Mouse (Mus musculus) 3134 (cell line): ENCODE data around the gene Map10.

ENCODE experiments used
- DNase-seq: peaks from one replicate; pipeline ENCODE4 v3.0.0-alpha.2; 2011; ENCODE audit warnings: low spot score; ENCODE audit not compliant: insufficient read length; ENCODE audit errors: extremely low read depth

Map10 gene

GRCm38 (mm10) chr8:125669159-125669699 lies 389 bp upstream of the Map10 start:
- DNase-seq: no peak

DNA sequence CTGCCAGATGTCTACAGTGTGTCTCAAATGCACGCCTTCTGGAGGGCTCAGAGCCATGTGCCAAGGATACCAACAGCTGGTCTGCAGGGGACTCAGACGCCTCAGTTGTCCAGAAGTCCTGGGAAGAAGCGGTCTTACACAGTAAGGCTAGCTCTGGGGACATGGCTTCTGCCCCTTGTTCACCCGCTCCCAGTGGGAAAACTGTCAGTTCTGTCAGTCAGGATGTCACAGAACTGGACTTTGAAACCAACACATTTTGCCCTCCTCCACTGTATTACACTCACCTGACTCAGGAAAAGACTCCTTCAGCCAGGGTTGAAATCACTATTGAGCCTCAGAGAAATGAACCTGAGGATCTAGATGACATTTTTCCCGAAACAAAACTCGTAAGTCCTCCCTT lies 802 bp downstream of the Map10 start:
- DNase-seq: no peak

DNA sequence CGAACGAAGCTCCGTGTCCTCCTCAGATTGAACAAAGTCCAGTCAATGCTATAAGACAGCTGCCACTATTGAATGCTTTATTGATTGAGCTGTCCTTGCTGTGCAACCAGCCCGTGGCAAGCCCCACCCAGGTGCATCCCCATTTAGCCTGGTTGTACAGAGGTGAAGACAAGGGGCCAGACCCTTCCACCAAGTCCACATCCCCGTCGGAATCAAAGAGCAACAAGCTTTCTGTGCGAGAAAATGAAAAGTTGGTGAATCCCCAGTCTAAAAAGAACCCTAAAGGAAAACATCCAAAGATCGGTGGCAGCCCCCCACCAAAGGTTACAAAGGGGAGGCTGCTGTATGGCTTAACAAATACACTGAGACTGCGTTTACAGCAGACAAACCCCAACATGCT lies 1.3 kb downstream of the Map10 start:
- DNase-seq: no peak

DNA sequence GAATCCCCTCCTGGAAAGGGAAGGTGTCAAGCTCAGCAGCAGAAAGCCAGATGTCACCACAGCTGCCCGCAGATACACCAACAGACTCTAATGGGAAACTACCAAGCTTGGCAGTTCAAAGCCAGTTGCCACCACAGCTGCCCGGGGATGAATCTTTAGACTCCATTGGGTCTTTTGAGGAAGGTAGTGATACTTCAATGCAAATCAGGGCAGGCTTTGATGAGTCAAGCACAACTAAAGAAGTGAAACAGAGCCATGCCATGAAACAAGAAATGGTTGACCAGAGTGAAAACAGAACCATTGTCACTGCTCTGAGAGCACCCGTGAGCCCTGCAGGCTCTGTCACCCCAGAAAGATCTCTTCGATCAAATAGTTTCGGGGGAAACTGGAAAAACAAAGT lies 1.8 kb downstream of the Map10 start:
- DNase-seq: no peak

DNA sequence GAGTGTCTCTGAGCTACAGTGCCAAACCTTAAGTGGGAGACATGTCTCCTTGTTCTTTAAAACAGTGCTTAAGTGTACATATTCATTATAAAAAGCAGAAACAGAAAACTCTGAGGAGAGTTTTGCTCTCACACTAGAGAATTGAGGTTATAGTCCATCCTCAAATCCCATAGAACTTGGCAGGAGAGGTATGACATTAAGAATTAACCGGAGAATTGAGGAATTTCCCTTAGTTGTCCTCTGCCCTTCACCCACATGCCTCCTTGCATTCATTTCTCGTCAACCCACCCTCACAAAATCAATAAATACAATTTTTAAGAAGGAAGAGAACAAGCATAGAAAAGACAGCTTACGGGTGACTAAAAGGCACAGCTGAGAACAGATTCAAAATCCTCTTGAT lies 6.2 kb downstream of the Map10 start:
- DNase-seq: no peak

- DNase-seq: no peak
These were observed 7.9 kb downstream of the Map10 start for GRCm38 (mm10) chr8:125677484-125677883.

DNA sequence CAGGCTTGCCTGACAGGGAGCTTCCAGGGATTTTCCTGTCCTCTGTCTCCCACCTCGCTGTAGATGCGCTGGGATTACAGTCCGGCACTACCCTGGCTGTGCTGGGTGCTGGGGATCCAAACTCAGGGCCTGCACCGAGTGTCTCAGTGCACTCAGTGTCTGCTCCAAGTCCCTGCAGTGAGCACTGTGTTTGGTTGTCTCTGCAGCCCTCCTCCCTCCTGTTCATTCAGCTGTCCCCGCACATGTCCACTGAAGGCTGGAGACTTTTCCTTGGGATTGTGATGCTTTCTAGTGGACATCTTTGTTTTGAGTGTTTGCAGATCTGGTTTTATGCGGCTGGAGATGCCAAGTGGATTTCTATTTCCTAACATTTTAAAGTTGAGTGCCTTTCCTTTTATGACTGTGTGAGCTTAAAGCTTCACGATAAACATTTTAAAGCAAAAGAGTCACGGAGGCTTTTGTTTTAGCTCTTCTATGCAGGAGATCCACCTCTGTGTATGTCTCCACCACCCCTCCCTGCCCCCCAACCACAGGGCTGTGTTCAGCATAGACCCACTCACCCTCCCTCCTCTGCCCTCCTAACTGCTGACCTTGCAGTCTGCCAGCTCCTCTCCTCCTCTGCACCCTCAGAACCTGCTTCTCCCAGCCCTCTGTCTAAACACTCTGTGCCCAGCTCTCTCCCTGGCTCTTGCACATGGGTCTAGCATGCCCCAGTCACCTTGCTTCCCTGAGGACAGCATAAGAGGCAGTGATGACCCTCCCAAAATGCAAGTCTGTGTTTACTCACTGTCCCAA lies 9.4 kb downstream of the Map10 start:
- DNase-seq: no peak

- no peak for DNase-seq
These were observed 11.3 kb downstream of the Map10 start for GRCm38 (mm10) chr8:125680851-125681408.

DNA sequence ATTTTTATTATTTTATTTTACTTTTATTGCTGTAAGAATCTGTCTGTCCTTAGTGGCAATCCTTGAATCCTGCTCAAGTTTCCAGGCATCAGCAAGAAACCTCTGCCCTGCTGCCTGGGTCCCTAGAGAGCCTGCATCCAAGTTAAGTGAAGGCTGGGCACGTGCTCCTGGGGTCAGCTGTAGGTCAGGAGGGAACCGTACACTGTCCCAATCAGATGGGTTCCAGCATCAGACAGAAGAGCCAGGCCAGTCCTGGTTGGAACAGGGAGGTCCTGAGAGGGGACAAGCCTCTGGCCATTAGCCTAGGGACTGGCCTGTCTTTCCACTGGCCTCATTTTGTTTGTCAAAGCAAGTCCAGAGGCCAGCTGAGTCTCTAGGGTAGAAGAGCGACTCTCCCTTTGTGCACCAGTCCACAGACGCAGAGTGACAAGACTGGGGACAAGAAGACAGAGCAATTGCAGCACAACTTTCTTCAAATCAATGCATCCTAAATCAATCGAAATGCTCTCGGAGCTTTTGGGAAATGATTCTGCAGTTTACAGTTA lies 15.7 kb downstream of the Map10 start:
- DNase-seq: no peak

- no peak for DNase-seq
These were observed 16.7 kb downstream of the Map10 start for GRCm38 (mm10) chr8:125686221-125686865.

- no peak for DNase-seq
These were observed 20.7 kb downstream of the Map10 start for GRCm38 (mm10) chr8:125690166-125690915.

DNA sequence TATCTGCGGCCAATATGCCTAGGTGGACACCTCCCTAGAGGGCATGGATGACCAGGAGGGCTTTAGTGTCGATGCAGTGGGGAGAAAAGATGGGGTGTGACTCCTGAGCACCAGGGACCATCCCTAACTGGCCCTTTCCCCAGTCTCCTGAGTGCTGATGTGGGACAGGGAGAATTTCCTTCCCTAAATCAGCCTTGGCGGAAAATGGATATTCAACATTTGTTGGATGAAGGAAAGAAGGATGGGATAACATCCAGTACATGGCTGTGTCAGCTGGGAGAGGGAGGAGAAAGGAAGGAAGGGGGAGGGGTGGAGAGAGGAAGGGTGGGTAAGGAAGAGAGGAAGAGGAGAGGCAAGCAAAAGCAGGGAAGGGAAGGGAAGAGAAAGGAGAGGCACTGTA lies 21.3 kb downstream of the Map10 start:
- DNase-seq: no peak

GRCm38 (mm10) chr8:125692447-125692846 lies 22.8 kb downstream of the Map10 start:
- DNase-seq: no peak

GRCm38 (mm10) chr8:125693197-125693596 lies 23.6 kb downstream of the Map10 start:
- no peak for DNase-seq

GRCm38 (mm10) chr8:125695951-125696350 lies 26.3 kb downstream of the Map10 start:
- DNase-seq: no peak

GRCm38 (mm10) chr8:125699391-125700025 lies 29.9 kb downstream of the Map10 start:
- DNase-seq: no peak

- no peak for DNase-seq
These were observed 30.8 kb downstream of the Map10 start for GRCm38 (mm10) chr8:125700407-125700806.

DNA sequence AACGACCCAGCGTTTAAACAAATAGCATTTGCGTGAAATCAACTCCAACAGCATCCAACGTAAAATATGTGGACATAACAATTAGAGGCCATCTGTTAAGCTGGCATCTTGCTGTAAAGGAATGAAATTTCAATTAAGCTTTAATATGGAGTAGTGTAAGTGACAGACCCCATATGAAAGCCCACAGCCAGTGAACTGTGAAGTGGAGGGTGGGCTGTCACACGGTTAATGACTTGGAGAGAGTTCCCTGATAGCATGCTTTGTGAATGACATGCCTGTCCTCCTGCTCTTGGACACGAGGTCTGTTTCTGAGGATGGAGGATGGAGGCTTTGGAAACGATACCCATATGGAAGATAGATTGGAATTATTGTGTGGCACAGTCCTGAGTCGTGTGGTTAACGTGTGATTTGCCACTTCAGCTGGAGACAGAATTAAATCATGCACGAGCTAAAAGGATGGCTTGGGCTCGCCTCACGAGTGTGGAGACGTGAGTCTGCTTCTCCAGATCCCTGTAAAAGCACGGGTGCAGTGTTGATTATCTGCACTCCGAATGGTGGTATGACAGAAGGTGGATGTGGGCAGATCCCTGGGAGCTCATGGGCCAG lies 33.4 kb downstream of the Map10 start:
- DNase-seq: no peak

- no peak for DNase-seq
These were observed 34.8 kb downstream of the Map10 start for GRCm38 (mm10) chr8:125704434-125704833.

- DNase-seq: no peak
These were observed 36.2 kb downstream of the Map10 start for GRCm38 (mm10) chr8:125705816-125706215.
